Mouse (Mus musculus): ENCODE results near the gene Nosip.

Gene Nosip

DNA sequence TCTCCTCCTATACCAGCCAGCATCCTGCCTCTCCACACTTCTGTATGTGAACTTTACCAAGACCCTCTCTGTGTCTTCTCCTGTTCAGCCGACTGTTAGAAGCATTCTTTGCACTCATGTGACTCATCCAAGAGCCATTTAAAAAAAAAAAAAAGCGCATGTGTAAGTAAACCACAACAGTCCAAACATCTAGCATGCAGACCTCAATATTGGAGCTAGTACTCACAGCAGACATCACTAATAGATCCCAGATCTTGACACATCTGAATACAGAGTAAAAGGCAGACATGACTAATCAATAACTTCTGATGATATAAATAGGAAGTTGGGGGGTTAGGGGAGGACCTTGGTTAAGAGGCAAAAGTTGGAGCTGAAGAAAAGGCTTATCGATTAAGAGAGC is 26.6 kb upstream of the Nosip start:
- DNase-seq (ENCODE audit: low read depth), result no peak

DNA sequence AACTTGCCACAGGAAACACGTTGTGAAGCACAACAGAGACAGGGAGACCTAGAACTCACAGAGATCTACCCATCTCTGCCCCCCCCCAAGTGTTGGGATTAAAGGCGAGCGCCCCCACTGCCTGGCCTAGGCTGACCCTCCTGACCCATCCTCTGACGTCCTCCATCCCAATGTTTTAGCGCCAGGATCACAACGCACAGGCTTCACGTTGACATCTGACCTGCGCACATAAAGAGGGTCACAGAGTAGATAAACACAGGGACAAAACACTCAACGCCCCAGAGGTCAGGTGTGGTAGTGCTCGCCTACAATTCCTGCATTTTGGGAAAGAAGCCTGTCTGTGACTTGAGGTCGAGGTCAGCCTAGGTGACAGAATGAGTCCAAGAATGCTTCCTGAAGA is 25.5 kb upstream of the Nosip start:
- DNase-seq (ENCODE audit: low read depth), result no peak

DNA sequence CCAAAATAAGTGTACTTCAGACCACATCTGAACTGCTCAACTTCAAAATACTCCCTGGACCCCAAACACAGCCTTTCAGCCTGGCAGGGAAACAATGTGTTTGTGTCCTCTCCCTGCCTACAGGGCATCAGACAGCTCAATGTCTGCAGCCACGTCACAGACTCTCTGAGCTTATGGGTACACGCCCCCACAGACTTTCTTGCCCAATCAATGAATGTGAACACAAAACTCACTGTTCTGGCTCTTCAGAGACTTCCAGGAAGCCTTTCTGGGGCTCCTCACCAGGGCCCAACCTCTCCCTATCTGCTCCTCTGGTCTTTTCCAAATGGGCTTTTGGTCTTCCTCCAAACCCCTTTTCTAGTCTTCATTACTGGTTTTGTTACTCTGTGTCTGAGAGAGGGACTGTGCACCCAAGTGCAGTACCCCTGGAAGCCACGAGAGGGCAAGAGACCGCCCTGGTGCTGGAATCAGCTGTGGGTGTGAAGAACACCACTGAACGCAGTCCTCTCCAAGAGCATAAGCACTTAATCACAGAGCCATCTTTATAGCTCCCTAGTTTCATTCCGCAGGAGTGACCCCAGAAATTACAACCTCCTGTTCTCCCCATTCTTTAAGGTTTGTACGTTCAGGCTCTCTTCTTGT is 24.4 kb upstream of the Nosip start:
- DNase-seq (ENCODE audit: low read depth), result peak; percentile 81

DNA sequence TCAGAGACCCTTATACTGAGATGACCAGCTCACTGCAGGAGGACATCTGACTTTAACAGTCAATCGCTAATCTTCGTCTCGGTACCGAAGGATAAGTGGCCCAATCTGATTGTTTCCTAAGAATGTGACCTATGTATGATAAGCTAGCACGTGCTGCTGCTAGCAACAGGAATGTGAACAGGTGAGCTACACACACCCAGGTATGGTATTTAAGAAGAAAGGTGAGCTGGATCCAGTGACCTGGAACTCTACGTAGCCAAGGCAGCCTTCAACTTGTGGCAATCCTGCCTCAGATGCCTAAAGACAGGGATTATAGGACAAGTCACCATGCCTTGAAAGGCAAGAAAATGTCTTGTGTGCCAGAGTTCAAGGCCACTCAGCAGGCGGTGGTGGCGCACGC is 23.8 kb upstream of the Nosip start:
- DNase-seq (ENCODE audit: low read depth), result no peak

DNA sequence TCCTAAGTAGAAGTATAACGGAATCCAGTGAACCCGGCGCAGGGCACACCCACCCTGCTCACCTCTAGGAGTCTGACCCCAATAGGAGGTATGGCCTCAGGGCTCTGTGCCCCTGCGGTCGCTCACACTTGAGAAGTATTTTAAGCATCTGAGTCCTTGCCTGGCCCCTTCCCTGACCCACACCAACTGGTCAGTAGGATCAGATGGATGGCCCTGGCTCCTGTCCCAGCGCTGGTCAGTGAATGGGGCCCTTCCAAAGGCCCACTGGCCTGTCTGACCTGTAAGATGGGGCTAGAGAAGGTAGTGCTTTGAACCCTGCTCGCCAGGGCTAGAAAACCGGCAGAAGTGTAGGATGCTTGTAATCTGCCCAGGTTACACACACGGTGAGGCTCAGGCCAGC is 21.4 kb upstream of the Nosip start:
- no peak for DNase-seq (ENCODE audit: low read depth)

DNA sequence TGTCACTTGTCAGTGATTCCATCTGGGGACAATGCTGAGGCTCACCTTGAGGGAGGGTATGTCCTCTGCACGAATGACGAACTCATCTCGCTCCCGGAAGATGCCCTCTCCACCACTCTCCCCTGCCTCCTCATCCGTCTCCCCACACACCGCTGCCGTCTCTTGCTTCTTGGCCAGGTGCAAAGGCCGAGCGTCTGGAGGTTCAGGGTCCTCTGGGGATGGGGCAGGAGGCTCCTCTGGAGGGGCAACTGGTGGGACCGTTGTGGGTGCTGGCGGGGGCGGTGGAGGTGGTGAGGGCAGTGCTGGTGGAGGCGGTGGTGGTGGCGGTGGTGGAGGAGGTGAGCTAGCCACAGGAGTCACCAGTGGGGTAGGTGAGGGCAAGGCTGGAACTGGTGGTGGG is 18.9 kb upstream of the Nosip start:
- DNase-seq (ENCODE audit: low read depth), result no peak

DNA sequence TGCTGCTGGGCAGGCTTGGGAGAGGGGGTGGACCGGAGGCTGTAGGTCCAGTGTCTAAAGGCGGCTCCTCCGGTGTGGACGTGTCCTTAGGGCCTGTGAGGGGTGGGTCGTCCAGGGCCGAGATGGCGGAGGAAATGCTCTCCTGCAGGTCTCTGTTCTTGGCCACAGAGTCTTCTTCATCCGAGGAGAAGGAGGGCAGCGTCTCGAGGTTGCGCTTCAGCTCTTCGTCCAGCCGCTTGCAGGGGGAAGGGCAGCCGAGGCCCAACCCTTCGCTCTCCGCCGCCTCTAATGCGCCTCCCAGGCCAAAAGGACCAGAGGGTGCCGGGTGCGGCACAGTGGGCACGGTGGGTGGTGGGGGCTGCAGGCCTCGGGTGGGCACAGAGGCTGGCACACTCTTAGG is 16.5 kb upstream of the Nosip start:
- DNase-seq (ENCODE audit: low read depth), result no peak

DNA sequence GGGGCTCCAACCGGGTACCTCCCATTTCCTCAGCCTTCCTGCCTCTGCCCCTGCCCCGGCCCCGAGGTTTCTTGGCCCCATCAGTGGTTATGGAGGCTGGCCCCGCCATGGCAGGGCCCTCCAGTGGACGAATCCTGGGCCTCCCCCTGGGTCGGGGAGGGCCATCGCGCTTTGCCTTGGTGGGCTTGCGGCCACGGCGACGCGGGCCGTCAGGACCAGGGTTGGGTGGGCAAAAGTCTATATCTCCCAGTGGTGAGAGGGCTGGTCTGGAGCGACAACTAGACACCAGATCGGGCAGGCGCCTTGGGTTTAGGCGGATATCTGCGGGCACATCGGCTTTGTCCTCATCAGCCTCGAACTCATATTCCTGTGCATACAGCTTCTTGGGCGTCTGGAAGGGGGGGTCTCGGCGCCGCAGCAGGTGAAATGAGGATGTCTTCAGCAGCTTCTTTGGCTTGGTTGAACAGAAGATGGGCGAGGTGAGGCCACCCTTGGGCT is 15.3 kb upstream of the Nosip start:
- no peak for DNase-seq (ENCODE audit: low read depth)

DNA sequence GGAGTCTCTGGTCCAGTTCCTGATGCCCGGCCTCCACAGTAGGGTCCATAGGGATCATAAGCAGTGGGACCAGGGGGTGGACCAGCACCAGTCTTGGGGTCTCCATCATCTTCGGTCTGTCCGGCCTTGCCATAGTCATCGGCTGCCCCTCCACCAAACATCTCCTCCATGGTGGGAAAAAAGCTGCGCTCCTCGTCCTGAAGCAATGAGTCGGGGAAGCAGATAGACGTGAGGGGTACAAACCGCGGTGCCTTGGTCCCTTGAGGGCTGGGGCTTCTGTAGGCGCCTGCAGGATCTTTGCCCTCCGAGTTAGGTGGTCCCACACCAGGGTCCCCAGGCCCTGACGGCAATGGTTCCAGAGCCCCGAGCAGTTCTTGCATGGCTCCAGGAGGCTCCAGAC is 14.7 kb upstream of the Nosip start:
- no peak for DNase-seq (ENCODE audit: low read depth)

DNA sequence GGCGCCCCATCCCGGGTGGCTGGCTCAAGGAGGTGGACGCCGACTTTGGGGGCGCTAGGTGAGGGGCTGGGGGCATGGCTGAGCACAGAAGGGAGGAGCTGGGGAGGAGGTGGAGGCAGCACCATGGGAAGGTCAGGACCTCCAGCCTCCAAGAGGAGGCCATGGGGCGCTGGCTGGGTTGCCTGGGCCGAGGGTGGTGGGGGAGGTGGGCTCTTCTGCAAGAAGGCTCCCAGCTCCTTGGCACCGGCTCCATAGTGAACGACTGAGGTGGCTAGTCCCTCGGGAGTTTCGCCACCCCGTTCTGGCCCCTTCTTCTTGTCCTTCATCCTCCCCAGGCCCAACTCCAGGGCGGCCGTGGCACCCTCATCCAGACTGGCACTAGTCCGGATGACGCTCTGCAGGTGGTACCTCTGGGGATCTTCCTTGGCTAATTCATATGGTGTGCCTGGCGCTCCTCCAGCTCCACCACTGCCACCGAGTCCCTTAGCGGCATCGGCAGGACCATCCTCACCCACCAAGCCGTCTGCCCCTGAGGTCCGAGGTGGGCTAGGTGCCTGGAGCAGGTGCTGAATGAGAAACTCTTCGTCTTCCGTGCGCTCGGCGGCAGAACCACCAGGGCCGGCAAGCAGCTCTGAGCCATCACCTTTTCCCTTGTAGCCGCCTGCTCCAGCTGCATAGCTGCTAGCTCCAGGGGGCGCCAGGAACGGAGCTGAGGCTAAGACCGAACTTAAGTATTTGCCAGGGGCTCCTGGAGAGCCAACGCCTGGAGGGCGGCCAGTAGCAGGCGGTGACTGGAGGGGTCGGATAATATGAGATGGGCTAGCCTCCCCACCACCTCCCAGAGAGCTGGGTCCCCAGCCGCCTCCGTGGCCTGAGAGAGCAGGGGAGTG is 14.0 kb upstream of the Nosip start:
- DNase-seq (ENCODE audit: low read depth), result no peak

DNA sequence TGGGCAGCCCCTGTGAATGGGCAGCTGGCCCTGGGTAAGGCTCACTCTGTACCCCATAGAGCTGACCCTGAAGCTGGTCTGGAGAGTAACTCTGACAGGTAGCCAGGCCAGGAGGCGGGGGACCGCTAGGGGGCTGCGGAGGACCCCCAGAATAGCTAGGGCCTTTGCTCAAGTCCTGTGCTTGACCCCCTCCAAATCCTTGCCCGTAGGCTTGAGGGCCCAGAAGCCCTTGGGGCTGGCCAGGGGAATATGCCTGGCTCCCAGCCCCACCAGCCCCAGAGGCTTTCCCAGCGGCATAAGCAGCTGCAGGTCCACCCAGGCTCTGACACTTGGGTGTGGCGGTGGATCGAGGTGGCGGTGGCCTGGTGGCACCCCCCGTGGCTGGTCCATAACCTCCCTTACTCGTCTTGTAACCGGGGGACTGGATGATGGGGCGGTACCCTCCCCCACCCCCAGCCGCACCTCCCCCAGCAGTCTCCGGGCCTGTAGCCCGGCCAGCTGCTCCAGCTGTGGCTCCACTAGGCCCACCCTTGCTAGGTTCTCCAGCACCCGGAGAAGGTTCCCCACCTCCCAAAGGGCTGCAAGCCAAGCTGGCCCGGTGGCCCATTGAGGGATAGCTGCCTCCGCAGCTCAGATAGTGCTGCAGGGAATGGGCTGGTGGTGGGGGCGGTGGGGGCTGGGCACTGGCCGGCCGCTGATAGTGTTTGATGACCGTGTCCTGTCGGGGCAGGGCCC is 13.1 kb upstream of the Nosip start:
- DNase-seq (ENCODE audit: low read depth), result no peak

DNA sequence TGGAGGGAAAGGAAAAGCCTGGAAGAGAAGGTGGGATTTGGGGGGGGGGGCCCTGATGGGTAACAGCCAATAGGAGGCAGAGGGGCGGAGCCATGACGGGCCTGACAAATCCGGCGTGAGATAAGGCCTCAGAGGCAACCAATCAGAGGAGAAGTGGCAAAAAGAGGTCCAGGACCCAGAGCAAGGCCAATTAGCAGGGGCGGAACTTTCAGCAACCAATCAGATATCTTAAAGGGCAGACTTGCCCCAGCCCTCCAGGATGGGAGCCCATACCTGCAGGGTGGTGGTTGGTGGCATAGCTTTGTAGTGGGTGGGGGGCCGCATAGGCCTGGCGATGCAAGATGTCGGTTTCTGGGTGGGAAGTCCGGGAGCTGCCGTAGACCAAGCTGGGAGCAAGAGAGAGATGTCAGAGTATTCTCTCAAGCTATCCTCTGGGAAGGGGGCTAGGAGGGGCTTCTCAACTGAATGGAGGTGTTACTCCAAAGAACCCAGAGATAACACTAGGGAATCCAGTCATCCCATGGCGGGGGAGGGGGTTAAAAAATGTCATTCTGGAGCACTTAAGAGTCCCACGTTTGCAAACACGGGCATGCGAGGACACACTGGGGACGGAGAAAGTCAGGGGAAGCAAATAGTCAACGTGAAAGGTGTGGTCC is 11.2 kb upstream of the Nosip start:
- DNase-seq (ENCODE audit: low read depth), result peak; percentile 49

DNA sequence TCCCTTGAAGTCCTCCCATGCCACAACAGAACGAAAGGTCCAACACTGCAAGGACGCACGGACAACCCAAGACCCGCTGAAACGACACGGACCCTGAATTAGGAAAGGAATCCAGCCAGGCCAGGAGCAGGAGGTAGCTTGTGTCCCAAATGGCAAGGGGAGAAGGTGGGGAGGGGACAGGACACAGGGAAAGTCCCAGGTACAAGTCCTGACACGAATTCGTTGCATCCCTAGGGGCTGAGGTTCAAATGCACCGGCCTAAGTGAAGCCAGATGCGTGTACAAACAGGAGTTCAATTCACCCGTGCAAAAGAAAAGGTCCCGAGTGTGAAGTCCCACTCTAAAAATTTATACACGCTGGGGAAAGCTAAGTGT is 10.6 kb upstream of the Nosip start:
- DNase-seq (ENCODE audit: low read depth), result no peak

DNA sequence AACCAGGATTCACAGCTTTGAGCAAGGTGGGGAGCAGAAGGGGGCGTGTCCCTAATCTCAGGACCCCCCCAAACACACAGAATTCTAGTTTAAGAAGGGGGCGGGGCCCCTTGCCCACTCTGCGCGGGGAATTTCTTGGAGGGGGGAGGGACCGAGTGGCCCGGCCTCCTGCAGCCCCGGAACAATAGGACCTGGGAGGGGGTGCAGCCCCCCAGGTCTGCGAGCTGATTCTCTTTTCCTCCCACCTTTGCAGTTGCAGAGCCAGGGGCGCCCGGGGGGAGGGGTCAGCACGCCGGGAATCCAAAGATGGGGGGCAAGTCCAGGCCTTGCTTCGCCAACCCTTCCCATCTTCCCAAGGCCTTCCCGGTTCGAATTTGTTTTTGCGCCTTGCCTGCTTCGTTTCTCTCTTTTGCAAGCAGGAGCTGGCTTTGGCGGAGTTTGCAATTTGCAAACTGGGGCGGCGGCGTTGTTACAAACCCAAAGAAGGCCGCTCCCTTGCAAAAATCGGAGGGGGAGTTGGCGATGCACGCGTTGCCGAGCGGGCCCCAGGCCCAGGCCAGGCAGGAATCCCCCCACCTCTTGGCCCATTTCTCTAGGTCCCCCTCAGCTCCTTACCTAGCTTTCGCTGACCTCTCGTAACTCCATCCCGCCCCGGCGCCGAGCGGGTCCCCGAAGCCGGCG is 9.9 kb upstream of the Nosip start:
- DNase-seq (ENCODE audit: low read depth), result peak; percentile 65

DNA sequence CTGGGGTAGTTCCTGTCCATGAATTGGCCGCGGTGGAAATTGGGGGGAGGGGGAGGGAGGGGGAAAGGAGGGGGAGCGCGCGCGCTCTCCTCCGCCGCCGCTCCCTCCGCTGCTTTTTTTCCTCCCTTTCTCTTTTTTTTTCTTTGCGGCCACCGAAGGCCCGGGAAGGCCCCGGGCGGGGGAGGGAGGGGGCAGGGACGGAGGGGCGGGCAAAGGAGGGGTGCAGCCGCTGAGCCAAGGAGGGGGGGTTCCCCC is 9.4 kb upstream of the Nosip start, which contains the start of gene Prr12:
Gene Prr12, minus strand, starts transcription at position 20 of the 255 bp plus-strand sequence.
- DNase-seq (ENCODE audit: low read depth), result no peak

DNA sequence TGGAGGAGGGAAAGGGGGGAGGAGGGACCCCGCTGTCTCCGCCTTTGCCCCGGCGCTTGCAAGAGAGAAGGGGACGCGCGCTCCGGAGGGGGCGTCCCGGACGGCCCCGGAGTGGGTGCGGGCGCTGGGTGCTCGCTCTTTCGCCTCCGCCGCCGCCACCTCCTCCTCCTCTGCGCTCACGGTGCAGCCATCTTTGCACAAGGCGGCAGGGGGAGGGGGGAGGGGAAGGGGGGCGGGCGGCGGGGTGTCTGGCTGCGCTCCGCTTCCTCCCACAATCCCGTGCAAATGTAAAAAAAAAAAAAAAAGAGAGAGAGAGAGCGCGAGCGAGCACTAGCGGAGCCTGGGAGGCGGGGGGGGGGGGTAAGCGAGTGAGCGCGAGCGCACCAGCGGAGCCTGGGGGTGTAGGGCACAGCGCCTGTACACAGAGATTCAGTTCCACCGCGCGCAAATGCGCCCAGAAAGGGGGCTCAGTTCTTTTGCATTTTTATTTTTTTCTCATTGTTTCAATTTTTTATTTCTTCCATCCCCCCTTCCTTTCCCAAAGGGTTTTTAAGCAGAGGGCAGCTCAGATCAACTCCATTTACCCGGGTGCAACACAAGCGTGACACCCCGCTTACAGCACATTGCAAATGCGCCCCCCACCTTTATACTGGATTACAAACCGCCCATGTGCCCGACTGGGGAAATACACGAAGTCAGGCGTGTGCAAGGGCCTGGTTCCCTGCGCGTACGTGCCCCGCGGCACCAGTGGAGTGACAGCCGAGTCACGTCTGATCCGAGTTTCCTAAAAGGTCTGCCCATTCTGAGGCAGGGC is 8.9 kb upstream of the Nosip start:
- peak; percentile 84 for DNase-seq (ENCODE audit: low read depth)

DNA sequence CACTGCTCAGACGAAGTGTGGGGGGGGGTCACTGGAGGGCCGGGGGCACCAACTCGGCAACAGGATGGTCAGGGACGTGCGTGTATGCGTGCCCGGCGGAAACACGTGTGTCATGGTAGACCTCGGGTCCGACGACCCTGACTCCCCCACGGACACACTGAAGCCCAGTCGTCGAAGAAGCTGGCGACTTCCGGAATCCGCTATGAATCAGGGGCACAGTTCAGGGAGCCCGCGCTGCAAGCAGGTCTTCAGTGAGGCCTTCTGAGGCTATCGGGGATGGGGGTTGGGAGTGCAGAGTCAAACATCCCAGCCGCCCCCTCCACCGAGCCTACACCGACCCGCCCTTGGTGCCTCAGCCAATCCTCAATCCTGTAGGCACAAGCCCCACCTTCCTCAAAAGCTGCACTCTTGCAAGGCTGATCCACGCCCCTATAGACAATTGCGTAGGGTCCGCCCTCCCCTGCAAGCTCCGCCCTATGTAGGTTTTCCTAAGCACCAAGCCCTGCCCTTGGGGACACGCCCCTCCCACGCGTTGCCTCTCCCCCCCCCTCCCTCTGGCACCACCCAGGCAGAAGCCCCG is 8.2 kb upstream of the Nosip start:
- peak; percentile 98 for DNase-seq (ENCODE audit: low read depth)

DNA sequence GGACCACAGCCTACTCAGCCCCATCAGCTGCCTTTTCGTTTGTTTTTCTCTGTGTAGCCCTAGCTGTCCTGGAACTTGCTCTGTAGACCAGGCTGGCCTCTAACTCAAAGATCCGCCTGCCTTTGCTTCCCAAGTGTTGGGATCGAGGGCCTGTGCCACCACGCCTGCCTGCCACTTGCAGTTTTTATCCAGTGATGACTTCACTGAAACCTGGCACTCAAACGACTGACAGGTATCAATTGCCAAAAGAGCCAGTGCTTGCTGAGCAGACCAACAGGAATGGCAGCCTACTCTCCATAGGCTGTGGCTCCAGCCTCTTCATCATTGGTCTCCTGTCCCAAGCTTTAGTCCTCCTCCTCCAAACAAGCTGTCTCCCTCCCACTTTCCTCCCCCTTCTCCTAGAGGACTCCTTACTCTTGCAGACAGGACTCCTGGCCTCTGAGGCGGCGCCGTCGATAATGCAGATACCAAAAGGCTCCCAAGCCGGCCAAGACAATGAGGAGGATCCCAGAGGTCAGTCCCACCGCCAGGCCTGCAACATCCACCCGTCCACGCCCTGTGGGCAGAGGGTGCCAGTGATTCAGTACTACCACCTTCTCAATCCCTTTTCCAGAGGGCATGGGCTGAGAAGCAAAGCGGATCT is 5.8 kb upstream of the Nosip start:
- no peak for DNase-seq (ENCODE audit: low read depth)

DNA sequence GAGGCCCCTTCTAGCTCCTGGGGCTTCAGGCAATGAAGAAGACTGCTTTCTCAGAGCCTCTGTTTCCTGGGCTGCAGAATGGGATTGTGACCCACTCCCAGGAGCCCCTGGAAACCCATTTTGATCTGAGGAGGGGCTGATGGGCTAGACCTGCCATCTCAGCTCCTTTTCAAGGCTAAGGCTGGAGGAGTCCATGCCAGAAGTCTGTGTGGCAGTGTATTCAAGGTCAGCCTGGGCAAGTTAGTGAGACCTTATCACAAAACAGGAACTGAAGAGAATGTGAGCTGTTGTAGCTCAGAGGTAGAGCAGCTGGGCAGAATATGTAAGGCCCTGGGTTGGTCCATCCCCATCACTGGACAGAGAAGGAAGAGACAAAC is 5.3 kb upstream of the Nosip start:
- no peak for DNase-seq (ENCODE audit: low read depth)

Data from naive thymus-derived CD4-positive, alpha-beta T cell, adult 2 months (primary cell).